Mouse (Mus musculus): ENCODE results near the gene Eif4g2. TPM values are rescaled to one million over a fixed set of nuclear protein-coding genes. Genes with fewer than 3 reads are reported as not detected.

Eif4g2 gene
- polyA plus RNA-seq, 1 experiment from 2014 or later = 714 TPM

- H3K4me3 ChIP-seq (replicated peaks) = no peak overlapping the region
- no peaks in the 10 kb centered on the region for H3K9me3 ChIP-seq (replicated peaks)
- 44% methylated on average over 4 of the region's 4 CpGs for WGBS
- ATAC-seq (ENCODE audit: insufficient number of reproducible peaks, low FRiP score, low TSS enrichment, low read depth) = no peak
- no peak overlapping the region for H3K27ac ChIP-seq (replicated peaks)
- H3K4me1 ChIP-seq = peaks cover 13% of the 10 kb centered on the region
- H3K4me2 ChIP-seq (replicated peaks) = no peak overlapping the region
- H3K27me3 ChIP-seq = no peaks in the 10 kb centered on the region
- no peak overlapping the region for H3K9ac ChIP-seq
- H3K36me3 ChIP-seq = no peaks in the 10 kb centered on the region
Measured at GRCm38 (mm10) chr7:111024912-111025311, 57.9 kb downstream of the Eif4g2 start.

GRCm38 (mm10) chr7:111024068-111024594, 58.7 kb downstream of the Eif4g2 start:
- Histone ChIP-seq H3K9me3 (replicated peaks) (no peaks in the 10 kb centered on the region), H3K9ac (no peak overlapping the region), H3K27ac (replicated peaks) (no peak overlapping the region; the same call in 1 of the 2 replicates), H3K27me3 (no peaks in the 10 kb centered on the region), H3K4me1 (peaks cover 7% of the 10 kb centered on the region; the same call in 1 of the 2 replicates), H3K4me3 (replicated peaks) (no peak overlapping the region), H3K4me2 (replicated peaks) (0 out of 2 replicates have a peak overlapping the region, but pooled peaks have one; percentile 19), H3K36me3 (no peaks in the 10 kb centered on the region)
- WGBS = 21% methylated on average over 8 of the region's 8 CpGs
- ATAC-seq (ENCODE audit: insufficient number of reproducible peaks, low FRiP score, low TSS enrichment, low read depth) = no peak

- no peak overlapping the region for H3K27ac ChIP-seq (replicated peaks)
- no peak for ATAC-seq (ENCODE audit: insufficient number of reproducible peaks, low FRiP score, low TSS enrichment, low read depth)
Measured at GRCm38 (mm10) chr7:111020814-111021213, 62.0 kb downstream of the Eif4g2 start.

More at GRCm38 (mm10) chr7:111020814-111021213, 62.0 kb downstream of the Eif4g2 start:
- no peak overlapping the region for H3K4me3 ChIP-seq (replicated peaks)
- H3K9me3 ChIP-seq (replicated peaks) = no peaks in the 10 kb centered on the region
- no peak overlapping the region for H3K4me2 ChIP-seq (replicated peaks)
- H3K36me3 ChIP-seq = no peaks in the 10 kb centered on the region
- peaks cover 7% of the 10 kb centered on the region; the same call in 1 of the 2 replicates for H3K4me1 ChIP-seq
- 48% methylated on average over 4 of the region's 4 CpGs for WGBS
- H3K27me3 ChIP-seq = no peaks in the 10 kb centered on the region
- H3K9ac ChIP-seq = no peak overlapping the region

Other genes with a start within 250 kb of the Eif4g2 start
- 21.4 and 22.5 TPM in 2 replicates for gene Rnf141, start 238.6 kb downstream of the Eif4g2 start, polyA plus RNA-seq (2015; fragmentation: Nextera tagmentation; extraction: Ambion mirVana)
- gene Lyve1, start 219.8 kb downstream of the Eif4g2 start, polyA plus RNA-seq (2015; fragmentation: Nextera tagmentation; extraction: Ambion mirVana) = 14.4 and 14.5 TPM in 2 replicates
- 1.3 and 2.1 TPM in 2 replicates for gene Mrvi1, start 100.6 kb downstream of the Eif4g2 start, polyA plus RNA-seq (2015; fragmentation: Nextera tagmentation; extraction: Ambion mirVana)
- gene Ctr9, start 54.1 kb downstream of the Eif4g2 start, polyA plus RNA-seq (2015; fragmentation: Nextera tagmentation; extraction: Ambion mirVana) = 62.9 and 65.0 TPM in 2 replicates